Mouse (Mus musculus) liver, embryonic 16.5 days (tissue): ENCODE results near the gene Cib4. TPM values are rescaled to one million over a fixed set of nuclear protein-coding genes. Genes with fewer than 3 reads are reported as not detected.

Experiments
- ATAC-seq: fragments of 200-750 bp; cut with Nextera tagmentation; 2 replicates; pipeline ENCODE4 v1.8.0; 2017; ENCODE audit warnings: low read depth, mild to moderate bottlenecking, moderate number of reproducible peaks, moderate library complexity
- H3K27ac ChIP-seq: fragments of 300-500 bp; sonication (generic); 2 replicates; pipeline ENCODE4 v1.5.1; 2014; ENCODE audit warnings: mild to moderate bottlenecking, low read length
- H3K27me3 ChIP-seq: fragments of 300-500 bp; sonication (generic); 2 replicates; pipeline ENCODE4 v1.6.1; 2014; ENCODE audit warnings: low read depth, low read length, mixed read lengths; ENCODE audit not compliant: control insufficient read depth, insufficient read depth
- H3K36me3 ChIP-seq: fragments of 300-500 bp; sonication (generic); 2 replicates; pipeline ENCODE4 v1.6.1; 2014; ENCODE audit warnings: mild to moderate bottlenecking; ENCODE audit not compliant: control insufficient read depth, insufficient read depth
- H3K4me1 ChIP-seq: fragments of 300-500 bp; sonication (generic); 2 replicates; pipeline ENCODE4 v1.6.1; 2014; ENCODE audit warnings: low read depth, low read length, mixed read lengths; ENCODE audit not compliant: control insufficient read depth
- H3K4me2 ChIP-seq: fragments of 300-500 bp; sonication (generic); 2 replicates; pipeline ENCODE4 v1.6.1; 2014; ENCODE audit warnings: low read depth, low read length, mixed read lengths
- H3K4me3 ChIP-seq: fragments of 300-500 bp; sonication (generic); 2 replicates; pipeline ENCODE4 v1.5.1; 2014; ENCODE audit warnings: low read depth, mild to moderate bottlenecking, low read length
- H3K9ac ChIP-seq: fragments of 300-500 bp; sonication (generic); 2 replicates; pipeline ENCODE4 v1.6.1; 2014; ENCODE audit warnings: low read depth, low read length
- H3K9me3 ChIP-seq: fragments of 300-500 bp; sonication (generic); replicated peaks from 2 replicates; pipeline ENCODE4 v1.6.1; 2016; ENCODE audit warnings: low read length; ENCODE audit not compliant: control insufficient read depth
- WGBS: fragments of 180-500 bp; shearing (Covaris S2); extraction: QIAGEN DNeasy Blood & Tissue Kit; methylation state at CpG from one replicate; pipeline ENCODE4 v1.1.7; 2014; ENCODE audit not compliant: insufficient replicate concordance; 5-methylcytosine and 5-hydroxymethylcytosine counted together
- polyA plus RNA-seq: library from polyadenylated mRNA; unstranded; fragments of >200 nt; fragmentation: Nextera tagmentation; extraction: Ambion mirVana; gene quantifications from 2 replicates; pipeline ENCODE4 v1.2.1, GENCODE M21; 2015

The Cib4 gene
- not detected in 2 replicates for polyA plus RNA-seq

GRCm38 (mm10) chr5:30545698-30546097 lies at the start of gene Cib4:
Gene Cib4, minus strand, starts transcription at chr5:30545836.
- Histone ChIP-seq H3K4me2 (no peak within 1 kb of the TSS), H3K9me3 (no peaks in the 10 kb centered on the region), H3K27ac (no peak within 1 kb of the TSS), H3K4me1 (no peaks in the 10 kb centered on the region), H3K9ac (no peak within 1 kb of the TSS), H3K4me3 (no peak within 1 kb of the TSS), H3K27me3 (no peaks in the 10 kb centered on the region), H3K36me3 (no peaks in the 10 kb centered on the region)
- 26% methylated on average over 2 of the region's 2 CpGs for WGBS
- no peak for ATAC-seq

DNA sequence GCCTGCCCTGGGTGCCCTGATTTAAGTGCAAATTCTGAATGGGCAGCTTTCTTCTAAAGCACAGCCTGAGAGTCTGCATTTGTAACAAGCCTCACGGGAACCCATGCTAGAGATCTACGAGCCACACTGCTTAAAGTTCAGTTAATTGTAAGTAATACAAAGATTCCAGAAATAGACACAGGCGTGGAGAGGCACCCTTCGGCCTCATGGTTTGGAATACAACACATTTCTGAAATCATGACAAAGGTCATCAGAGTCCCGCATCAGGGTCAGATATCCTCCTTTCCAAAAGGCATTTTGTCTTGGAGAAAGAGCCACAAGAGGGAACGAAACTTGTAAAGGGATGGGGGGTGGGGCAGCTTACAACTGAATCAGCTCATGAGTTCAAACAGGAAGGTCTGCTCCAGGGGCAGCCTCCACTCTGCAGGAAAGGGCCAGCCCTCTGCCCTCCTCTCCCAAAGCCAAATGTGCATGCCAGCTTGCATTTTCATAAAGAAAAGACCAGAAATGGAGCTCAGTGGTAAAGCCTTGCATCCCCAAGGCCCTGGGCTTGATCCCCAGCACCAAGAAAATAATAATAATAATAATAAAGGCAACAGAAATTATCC lies 49.4 kb upstream of the Cib4 start:
- H3K9ac ChIP-seq = no peak overlapping the region
- H3K4me3 ChIP-seq = no peak overlapping the region
- peaks cover 9% of the 10 kb centered on the region for H3K27me3 ChIP-seq
- no peaks in the 10 kb centered on the region for H3K4me1 ChIP-seq
- H3K4me2 ChIP-seq = no peak overlapping the region
- no peaks in the 10 kb centered on the region for H3K9me3 ChIP-seq
- ATAC-seq = no peak
- WGBS = 48% methylated on average over 6 of the region's 6 CpGs
- no peak overlapping the region for H3K27ac ChIP-seq
- H3K36me3 ChIP-seq = no peaks in the 10 kb centered on the region

DNA sequence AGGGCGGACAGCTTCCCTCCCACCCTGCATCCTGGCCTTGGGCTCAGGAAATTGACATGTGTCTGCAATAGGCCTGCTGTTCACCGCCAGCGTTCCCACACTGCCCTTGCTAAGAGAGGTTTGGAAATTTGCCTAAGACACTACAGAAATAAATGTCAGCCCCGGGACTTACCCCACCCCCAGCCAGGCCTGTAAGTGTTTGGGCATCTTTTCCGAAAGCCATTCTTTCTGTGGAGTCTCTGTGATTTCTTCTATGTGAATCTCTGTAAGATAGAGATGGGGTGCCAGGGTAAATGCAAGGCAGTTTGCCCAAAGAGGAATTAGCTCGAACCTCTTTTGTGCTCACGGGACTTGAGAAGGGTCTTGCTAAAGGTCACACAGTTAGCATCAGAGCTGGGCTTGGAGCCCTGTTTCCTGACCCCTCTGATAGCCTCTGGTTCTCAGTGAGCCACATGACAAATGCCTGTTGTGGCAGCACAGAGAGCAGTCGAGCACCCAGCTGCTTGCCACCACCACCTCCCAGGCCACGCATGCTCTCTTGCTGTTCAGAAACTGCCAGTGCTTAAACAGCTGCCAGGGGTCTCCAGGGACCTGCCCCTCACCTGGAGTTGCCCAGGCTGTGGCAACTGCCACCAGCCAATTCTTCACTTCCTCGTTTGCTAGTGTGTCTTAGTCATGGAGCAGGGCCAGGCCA lies 48.3 kb upstream of the Cib4 start:
- ATAC-seq = peak; percentile 59
- no peaks in the 10 kb centered on the region for H3K36me3 ChIP-seq
- H3K27me3 ChIP-seq = peaks cover 20% of the 10 kb centered on the region
- no peak overlapping the region for H3K9ac ChIP-seq
- no peak overlapping the region for H3K27ac ChIP-seq
- no peak overlapping the region for H3K4me2 ChIP-seq
- no peak overlapping the region for H3K4me3 ChIP-seq
- no peaks in the 10 kb centered on the region for H3K9me3 ChIP-seq
- WGBS = 27% methylated on average over 10 of the region's 10 CpGs
- H3K4me1 ChIP-seq = no peaks in the 10 kb centered on the region

DNA sequence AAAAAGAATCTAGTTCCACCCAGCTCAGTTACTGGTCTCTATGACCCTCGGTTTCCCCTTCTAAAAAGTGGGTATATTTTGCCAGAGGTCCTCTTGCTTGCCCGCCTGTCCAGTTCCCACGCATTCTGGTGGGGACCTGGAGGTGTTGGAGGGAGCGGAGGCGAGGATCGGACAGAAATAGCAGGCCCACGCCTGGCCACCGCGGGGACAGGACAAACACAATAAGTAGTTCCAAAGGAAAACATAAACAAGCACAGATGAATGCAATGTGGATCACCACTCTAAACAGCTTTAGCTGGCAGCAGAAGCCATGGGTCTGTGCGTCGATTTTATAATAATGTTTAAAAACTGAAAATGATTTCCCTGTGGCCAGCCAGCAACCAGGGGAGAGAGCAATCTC lies 47.7 kb upstream of the Cib4 start:
- H3K4me2 ChIP-seq = no peak overlapping the region
- H3K27ac ChIP-seq = no peak overlapping the region
- WGBS = 59% methylated on average over 11 of the region's 11 CpGs

GRCm38 (mm10) chr5:30592279-30592980 lies 46.8 kb upstream of the Cib4 start:
- Histone ChIP-seq H3K4me1 (peaks cover 5% of the 10 kb centered on the region; the same call in 1 of the 2 replicates), H3K36me3 (no peaks in the 10 kb centered on the region), H3K4me3 (no peak overlapping the region), H3K9me3 (no peaks in the 10 kb centered on the region), H3K9ac (no peak overlapping the region), H3K27ac (no peak overlapping the region), H3K27me3 (peaks cover 35% of the 10 kb centered on the region), H3K4me2 (no peak overlapping the region)
- WGBS = 60% methylated on average over 11 of the region's 11 CpGs
- ATAC-seq = no peak

More for the DNA sequence above, 47.7 kb upstream of the Cib4 start:
- H3K27me3 ChIP-seq = peaks cover 26% of the 10 kb centered on the region
- no peaks in the 10 kb centered on the region for H3K36me3 ChIP-seq
- no peak for ATAC-seq
- H3K4me1 ChIP-seq = peaks cover 3% of the 10 kb centered on the region; the same call in 1 of the 2 replicates
- no peak overlapping the region for H3K9ac ChIP-seq
- no peak overlapping the region for H3K4me3 ChIP-seq
- H3K9me3 ChIP-seq = no peaks in the 10 kb centered on the region

GRCm38 (mm10) chr5:30591786-30592185 lies 46.1 kb upstream of the Cib4 start:
- Histone ChIP-seq H3K4me3 (no peak overlapping the region), H3K27me3 (peaks cover 41% of the 10 kb centered on the region), H3K36me3 (no peaks in the 10 kb centered on the region), H3K27ac (no peak overlapping the region), H3K4me1 (peaks cover 5% of the 10 kb centered on the region; the same call in 1 of the 2 replicates), H3K4me2 (no peak overlapping the region), H3K9me3 (no peaks in the 10 kb centered on the region), H3K9ac (no peak overlapping the region)
- no peak for ATAC-seq
- WGBS = 59% methylated on average over 8 of the region's 8 CpGs

- no peak for ATAC-seq
- no peak overlapping the region for H3K4me2 ChIP-seq
- WGBS = 39% methylated on average over 5 of the region's 5 CpGs
Measured at GRCm38 (mm10) chr5:30591205-30591731, 45.6 kb upstream of the Cib4 start.

DNA sequence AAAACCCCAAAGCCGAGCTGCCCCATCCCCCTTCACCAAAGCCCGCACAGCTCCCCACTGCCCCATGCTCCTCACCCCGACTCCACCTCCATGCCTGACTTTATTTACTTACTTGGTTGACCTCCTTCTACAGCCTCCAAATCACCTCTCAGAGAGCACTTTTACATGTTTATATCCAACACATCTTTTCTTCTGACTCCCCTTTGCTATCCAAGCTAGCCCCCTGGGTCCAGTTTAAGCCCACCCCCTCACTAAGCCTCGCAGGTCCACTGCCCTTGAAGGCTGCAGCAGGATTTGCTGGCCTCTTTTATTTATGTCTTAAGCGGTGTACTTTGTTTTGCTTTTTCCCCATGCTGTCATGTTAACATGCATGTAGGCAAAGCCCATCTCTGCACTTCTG lies 44.6 kb upstream of the Cib4 start:
- Histone ChIP-seq H3K4me1 (peaks cover 5% of the 10 kb centered on the region; the same call in 1 of the 2 replicates), H3K9ac (no peak overlapping the region), H3K4me2 (no peak overlapping the region), H3K27ac (no peak overlapping the region), H3K4me3 (no peak overlapping the region), H3K36me3 (no peaks in the 10 kb centered on the region), H3K27me3 (peaks cover 46% of the 10 kb centered on the region), H3K9me3 (no peaks in the 10 kb centered on the region)
- ATAC-seq = no peak
- WGBS = 62% methylated on average over 5 of the region's 5 CpGs

More at GRCm38 (mm10) chr5:30591205-30591731, 45.6 kb upstream of the Cib4 start:
- Histone ChIP-seq H3K27ac (no peak overlapping the region), H3K9ac (no peak overlapping the region), H3K4me1 (peaks cover 5% of the 10 kb centered on the region; the same call in 1 of the 2 replicates), H3K36me3 (no peaks in the 10 kb centered on the region), H3K4me3 (no peak overlapping the region), H3K9me3 (no peaks in the 10 kb centered on the region), H3K27me3 (peaks cover 46% of the 10 kb centered on the region)
